Mouse (Mus musculus) erythroblast, adult 5-6 weeks (primary cell): ENCODE results near the gene Dcaf17. TPM values are rescaled to one million over a fixed set of nuclear protein-coding genes. Genes with fewer than 3 reads are reported as not detected.

ENCODE experiments used
- total RNA-seq, 2 experiments: library from RNA; stranded (forward) in 1 of 2; stranded (reverse) in 1 of 2; fragments of 150-400 nt in 1 of 2; fragments of 200-764, 138-1000 nt in 1 of 2; gene quantifications; 2 replicates each; pipeline versions ENCODE4 v1.2.3 to v1.2.4; 2015 to 2017; ENCODE audit warnings: low replicate concordance in 2 of 2

Dcaf17 gene
- total RNA-seq, 2 experiments from 2014 or later, result 0.77 to 2.1 TPM

Other genes starting within 250 kb of the Dcaf17 start
- gene Tlk1, start 229.6 kb upstream of the Dcaf17 start, total RNA-seq (2015; ENCODE audit: low replicate concordance), result 58.6 and 84.4 TPM in 2 replicates
- gene Tlk1, start 229.6 kb upstream of the Dcaf17 start, total RNA-seq (2017; ENCODE audit: low replicate concordance), result 59.6 and 75.0 TPM in 2 replicates
- 7.9 and 11.1 TPM in 2 replicates for gene Mettl8, start 255 bp downstream of the Dcaf17 start, total RNA-seq (2015; ENCODE audit: low replicate concordance)
- gene Mettl8, start 255 bp downstream of the Dcaf17 start, total RNA-seq (2017; ENCODE audit: low replicate concordance), result 5.6 and 13.0 TPM in 2 replicates
- gene Cybrd1, start 62.6 kb downstream of the Dcaf17 start, total RNA-seq (2015; ENCODE audit: low replicate concordance), result not detected in 2 replicates
- not detected in 2 replicates for gene Cybrd1, start 62.6 kb downstream of the Dcaf17 start, total RNA-seq (2017; ENCODE audit: low replicate concordance)
- 42.7 and 43.7 TPM in 2 replicates for gene Dync1i2, start 156.4 kb downstream of the Dcaf17 start, total RNA-seq (2015; ENCODE audit: low replicate concordance)
- 43.8 and 50.0 TPM in 2 replicates for gene Dync1i2, start 156.4 kb downstream of the Dcaf17 start, total RNA-seq (2017; ENCODE audit: low replicate concordance)